Mouse (Mus musculus) 416B (cell line): ENCODE measurements at regions not wholly inside any gene's neighbourhood (a gene's known extent, or its start where the extent isn't known, plus 50 kb on each side); places are given as distances from the start of the nearest gene placed in this dataset.
"Not testable (repeated sequence)": the region's sequence is repeated elsewhere in the genome, so short reads cannot be mapped to it uniquely, and the experiment has no call there.

Experiments used
- DNase-seq: peaks from one replicate; pipeline ENCODE4 v3.0.0; 2011; ENCODE audit warnings: low read depth

- peak; percentile 56 for DNase-seq
Measured at GRCm38 (mm10) chr14:53800508-53801136, 453.3 kb downstream of the Dad1 start.

GRCm38 (mm10) chr14:53795160-53795559 lies 458.7 kb downstream of the Dad1 start:
- DNase-seq: peak; percentile 77

- peak; percentile 60 for DNase-seq
Measured at GRCm38 (mm10) chr14:53794527-53794926, 459.4 kb downstream of the Dad1 start.

DNA sequence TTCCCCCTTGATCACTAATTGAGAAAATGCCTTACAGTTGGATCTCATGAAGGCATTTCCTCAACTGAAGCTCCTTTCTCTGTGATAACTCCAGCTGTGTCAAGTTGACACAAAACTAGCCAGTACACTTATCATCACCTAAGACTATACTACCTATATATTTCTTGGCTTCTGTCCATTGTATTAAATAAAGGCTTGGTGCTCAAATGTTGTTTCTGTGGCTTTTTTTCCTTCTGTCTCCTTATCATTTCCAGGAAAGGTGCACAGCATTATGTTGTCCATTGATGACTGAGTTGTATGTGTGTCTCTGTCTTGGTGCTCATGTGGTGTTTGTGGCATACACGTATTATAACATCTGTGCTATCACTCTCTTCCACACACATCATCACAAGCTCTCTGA lies 461.5 kb downstream of the Dad1 start:
- not testable (repeated sequence) for DNase-seq

- peak; percentile 25 for DNase-seq
Measured at GRCm38 (mm10) chr14:53785547-53785946, 468.4 kb downstream of the Dad1 start.

GRCm38 (mm10) chr14:53777375-53777774 lies 476.5 kb downstream of the Dad1 start:
- DNase-seq: no peak

GRCm38 (mm10) chr14:53776717-53777116 lies 477.2 kb downstream of the Dad1 start:
- peak; percentile 69 for DNase-seq

- DNase-seq: peak; percentile 31
Measured at GRCm38 (mm10) chr14:53766501-53766900, 487.4 kb downstream of the Dad1 start.

DNA sequence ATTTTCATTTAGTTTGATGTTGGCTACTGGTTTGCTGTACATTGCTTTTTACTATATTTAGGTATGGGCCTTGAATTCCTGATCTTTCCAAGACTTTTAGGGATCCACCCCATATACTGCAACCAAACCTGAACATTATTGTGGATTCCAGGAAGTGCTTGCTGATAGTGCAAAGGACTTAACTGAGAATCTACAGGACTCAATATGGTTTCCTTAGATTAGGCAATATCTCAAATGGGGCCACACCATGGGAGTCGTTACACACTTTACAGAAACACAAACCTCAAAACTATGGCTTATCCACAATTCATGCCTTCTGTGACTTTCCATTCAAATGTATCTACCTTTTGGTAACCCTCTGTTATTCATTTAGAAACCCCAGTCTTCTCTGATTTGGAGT lies 488.0 kb downstream of the Dad1 start:
- peak; percentile 29 for DNase-seq

DNA sequence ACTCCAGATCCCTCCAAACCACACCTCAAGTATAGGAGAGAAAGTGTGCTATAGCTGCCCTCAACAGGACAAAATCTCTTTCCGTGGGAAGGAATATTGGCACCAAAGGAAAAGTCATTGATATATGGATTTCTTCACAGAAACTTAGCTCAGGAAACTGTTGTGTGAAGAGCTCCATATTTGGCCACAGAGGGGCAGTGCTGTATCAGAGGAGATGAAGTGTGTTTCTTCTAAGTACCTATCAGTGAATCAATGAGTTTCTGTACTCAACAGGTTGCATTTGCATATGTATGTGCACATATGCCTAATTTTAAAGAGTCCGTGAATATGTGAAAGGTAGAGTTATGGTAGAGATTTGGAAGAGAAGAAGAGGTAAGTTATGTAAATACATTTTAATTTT lies 493.3 kb downstream of the Dad1 start:
- DNase-seq: not testable (repeated sequence)

DNA sequence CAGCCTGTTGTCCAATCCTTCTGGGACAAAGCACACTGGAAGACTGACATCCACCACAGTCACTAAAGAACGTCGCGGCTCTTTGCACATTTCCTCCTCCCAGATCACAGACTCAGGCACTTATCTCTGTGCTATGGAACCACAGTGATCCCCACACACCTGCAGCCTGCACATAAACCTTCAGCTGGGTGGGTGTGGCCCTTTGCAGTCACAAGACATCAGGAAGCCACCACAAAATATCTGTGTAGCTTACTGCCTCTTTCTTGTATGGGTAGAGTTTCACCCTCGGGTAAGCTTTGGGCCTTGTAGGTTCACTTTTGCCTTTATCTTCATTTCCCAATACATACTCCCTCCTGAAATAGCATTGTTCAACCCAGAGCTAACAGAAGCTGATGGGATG lies 496.1 kb downstream of the Dad1 start:
- DNase-seq: not testable (repeated sequence)

GRCm38 (mm10) chr14:53757095-53757494 lies 496.8 kb downstream of the Dad1 start:
- DNase-seq: not testable (repeated sequence)

DNA sequence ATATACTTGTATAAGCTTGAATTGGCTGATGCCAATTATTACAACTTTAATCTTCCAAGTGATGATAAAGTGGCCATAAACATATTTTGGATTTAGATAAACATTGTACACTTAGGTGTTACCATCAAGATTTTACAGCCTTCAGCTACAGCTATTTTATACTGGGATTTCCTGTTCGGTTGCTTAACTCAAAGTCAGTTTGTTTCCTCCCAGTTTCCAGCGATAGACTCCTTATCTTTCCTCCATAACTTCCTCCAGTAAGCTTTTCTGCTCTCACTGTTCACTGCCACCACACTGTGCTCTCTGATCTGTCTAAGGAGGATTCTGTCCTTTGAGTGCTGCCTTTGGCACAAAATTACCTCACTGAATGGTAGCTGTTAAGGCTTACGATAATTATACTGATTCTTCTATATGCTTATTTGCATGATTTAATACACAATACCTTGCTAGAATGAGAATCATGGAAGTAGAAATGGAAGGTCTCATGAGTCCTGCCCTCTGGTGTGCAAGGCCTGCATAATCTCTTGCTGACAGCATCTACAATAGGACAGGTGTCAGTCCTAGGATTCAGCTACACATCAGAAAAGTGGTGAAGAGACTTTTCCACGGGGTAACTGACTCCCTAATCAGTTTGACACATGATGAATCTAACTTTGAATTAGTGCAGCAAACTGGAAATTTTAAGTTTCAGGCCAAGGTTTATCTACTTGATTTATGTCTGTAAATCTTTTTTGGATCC lies 503.0 kb downstream of the Dad1 start:
- peak; percentile 84 for DNase-seq

DNA sequence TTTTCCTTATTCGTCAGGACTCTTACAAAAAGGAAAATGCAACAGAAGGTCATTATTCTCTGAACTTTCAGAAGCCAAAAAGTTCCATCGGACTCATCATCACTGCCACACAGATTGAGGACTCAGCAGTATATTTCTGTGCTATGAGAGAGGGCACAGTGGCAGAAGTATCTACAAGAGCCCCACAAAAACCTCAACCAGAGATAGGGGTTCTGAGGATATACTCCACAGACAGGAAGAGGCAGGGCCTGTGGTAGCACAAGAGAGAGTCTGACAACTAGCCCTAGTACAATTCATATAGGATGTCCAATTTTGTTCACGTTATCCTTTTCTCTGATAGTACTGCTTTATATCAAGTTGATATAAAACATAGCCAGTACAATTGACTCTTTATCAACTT lies 510.4 kb downstream of the Dad1 start:
- peak; percentile 44 for DNase-seq

DNA sequence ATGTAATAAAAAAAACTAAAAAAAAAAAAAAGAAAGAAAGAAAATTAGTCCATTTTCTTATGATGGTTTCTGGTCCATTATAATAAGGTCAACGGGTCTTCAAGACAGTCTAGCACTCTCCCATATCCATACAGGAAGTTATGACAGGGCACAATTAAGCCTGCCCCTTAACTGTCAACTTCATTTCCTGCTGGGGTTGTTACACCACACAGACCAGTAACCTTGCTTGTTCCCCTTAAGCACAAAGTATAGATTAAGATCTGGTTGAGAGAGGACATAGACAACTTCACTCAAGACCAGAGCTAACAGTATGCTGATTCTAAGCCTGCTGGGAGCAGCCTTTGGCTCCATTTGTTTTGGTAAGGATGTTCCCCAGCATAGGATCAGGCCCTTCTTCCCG lies 511.0 kb downstream of the Dad1 start:
- peak; percentile 95 for DNase-seq

GRCm38 (mm10) chr14:53741246-53741645 lies 512.7 kb downstream of the Dad1 start:
- peak; percentile 63 for DNase-seq

DNA sequence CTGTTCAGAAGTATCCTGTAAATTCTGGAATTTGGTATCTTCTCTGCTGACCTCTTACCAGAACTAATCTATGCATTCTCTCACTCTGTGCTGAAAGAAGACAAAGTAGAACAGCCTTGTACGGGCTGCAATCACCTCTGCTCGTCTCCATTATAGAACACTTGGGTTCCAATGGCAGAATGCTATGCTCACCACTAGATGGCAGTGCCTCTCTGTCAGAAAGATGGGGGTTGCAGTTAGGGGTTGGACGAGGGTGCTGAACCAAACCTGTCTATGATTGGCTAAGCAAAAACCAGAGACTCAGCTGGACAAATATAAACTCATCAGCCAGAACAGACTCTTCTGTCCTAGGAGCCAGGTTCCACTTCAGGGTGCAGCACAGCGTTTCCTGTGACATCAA lies 515.9 kb downstream of the Dad1 start:
- peak; percentile 37 for DNase-seq

GRCm38 (mm10) chr14:53736274-53736673 lies 517.6 kb downstream of the Dad1 start:
- DNase-seq: not testable (repeated sequence)

DNA sequence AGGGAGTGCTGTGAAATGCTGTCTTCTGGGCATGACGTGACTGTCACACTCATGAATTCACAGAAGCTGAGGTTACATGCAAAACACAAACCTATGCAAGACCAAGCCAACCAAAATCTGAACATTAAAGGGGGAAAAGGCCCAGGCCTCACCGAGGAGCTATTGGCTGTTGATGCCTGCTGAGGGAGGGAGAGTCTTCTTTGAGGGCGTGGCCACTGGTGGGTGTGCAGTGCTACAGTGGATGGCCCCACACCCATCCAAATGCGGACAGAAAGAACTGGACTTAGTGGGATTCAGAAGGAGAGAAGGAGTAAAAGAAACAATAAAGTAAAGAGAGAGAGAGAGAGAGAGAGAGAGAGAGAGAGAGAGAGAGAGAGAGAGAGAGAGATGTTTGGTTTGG lies 522.3 kb downstream of the Dad1 start:
- DNase-seq: not testable (repeated sequence)

DNA sequence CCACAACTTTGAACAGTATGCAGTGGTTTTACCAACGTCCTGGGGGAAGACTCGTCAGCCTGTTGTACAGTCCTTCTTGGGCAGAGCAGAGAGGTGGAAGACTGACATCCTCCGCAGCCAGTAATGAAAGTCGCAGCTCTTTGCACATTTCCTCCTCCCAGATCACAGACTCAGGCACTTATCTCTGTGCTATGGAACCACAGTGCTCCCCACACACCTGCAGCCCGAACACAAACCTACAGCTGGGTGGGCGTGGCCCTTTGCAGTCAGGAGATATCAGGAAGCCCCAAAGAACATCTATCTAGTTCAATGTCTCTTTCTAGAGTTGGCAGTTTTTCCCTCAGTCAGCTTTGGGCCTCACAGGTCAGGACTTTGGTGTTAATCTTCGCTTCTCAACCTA lies 524.0 kb downstream of the Dad1 start:
- DNase-seq: not testable (repeated sequence)

DNA sequence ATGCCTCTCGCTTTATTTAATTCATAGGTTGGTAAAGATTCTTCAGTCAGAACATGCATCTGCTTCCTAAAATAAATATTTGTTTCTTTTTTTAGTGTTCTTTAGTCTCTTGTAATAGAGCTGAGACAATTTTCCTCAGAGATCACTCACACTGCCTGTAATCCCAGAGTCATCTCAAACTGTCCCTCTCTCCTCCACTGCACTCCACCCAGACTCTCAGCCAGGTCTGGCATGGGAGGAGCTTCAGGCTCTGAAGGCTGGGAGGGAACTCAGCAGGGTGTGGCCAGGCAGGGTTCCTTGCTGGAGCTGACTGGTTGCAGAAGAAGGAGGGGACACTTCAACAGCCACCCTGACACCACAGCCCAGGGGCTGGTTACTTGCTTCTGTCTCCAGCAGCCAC lies 524.8 kb downstream of the Dad1 start:
- DNase-seq: not testable (repeated sequence)

- DNase-seq: not testable (repeated sequence)
Measured at GRCm38 (mm10) chr14:53726914-53727313, 527.0 kb downstream of the Dad1 start.

GRCm38 (mm10) chr14:53723611-53724010 lies 530.3 kb downstream of the Dad1 start:
- DNase-seq: not testable (repeated sequence)

GRCm38 (mm10) chr14:53721901-53722300 lies 532.0 kb downstream of the Dad1 start:
- DNase-seq: not testable (repeated sequence)
